Mouse (Mus musculus): Measurements from ENCODE around the gene Myo9b.

Myo9b gene

DNA sequence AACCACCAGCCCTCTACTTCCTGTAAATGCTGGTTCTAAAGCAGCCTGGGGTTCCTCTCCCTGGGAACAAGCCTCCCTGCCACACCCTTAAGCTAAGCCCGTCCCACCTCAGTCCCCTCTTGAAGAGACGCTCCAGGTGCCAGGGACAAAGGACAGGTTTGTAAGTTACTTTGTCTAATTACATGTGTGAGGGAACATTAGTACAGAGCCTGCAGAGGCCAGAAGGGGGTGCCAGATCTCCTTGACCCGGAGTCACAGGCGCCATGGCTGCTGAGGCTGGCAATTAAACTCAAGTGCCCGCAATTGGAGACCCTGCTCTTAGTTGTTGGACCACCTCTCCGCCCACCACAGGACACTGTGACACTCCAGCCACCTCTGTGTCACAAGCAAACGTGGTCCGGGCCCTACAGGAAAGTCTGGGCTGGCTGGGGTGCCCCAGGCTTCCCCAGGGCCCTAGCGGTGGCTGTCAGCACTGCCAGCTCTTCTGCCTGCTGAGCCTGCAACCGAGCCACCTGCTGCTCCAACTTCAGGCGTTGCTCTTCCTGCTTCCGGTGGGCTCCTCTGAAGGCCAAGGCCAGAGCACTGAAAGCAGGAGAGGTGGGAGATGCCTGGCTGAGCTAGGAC is 112.8 kb downstream of the Myo9b start:
- no peak for DNase-seq (ENCODE audit: low spot score in 2 of 2)

DNA sequence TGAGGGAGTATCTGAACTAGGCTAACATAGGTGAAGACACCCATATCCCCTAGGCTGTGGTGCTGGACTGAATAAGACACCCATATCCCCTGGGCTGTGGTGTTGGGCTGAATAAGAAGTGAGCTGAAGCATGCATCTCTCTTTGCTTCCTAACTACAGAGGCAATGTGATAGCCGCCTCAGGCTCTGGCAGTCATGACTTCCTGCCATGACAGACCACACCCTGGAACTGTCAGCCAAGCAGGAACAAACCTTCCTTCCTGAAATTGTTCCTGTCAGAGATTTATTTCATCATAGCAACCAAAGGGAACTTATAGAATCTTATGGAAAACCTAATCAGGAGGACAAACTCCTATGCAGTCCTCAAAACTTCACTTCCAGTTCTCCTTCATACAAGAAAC is 115.8 kb downstream of the Myo9b start:
- no peak for DNase-seq (ENCODE audit: low spot score in 2 of 2)

DNA sequence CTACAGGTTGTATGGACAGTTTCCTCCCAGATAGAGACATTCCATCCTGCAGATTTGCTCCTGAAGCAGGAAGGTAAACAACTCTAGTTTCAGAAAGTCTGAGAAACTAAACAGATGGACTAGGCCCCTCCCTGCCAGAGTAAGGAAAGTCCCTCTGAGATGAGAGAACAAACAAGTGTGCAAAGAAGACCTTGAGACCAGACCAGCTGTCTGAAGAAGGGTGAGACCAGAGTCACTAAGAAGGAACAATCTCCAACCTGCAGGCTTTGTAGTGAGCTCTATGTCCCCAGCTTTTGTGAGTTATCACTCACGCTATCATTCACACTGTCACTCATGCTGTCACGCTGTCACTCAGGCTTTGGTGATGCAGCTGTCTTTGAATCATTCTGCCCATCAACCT is 119.2 kb downstream of the Myo9b start:
- DNase-seq (ENCODE audit: low spot score in 2 of 2): no peak

DNA sequence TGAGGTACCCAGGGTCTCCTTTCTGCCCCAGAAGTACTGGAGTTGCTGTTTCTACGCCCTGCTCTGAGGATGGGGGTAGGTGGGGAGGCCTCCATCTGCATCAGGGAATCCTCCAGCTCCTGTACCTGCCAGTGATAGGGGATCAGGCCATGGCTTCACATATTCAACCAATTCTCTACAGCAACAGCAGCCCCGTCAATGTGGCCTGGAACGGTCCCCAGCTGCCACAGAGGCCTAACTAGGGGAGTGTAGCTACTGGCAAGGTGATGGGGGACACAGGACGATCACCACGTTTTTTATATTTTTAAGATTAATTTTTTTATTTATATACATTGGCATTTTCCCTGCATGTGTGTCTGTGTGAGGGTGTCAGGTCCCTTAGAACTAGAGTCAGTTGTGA is 119.9 kb downstream of the Myo9b start:
- DNase-seq (ENCODE audit: low spot score in 2 of 2): no peak

DNA sequence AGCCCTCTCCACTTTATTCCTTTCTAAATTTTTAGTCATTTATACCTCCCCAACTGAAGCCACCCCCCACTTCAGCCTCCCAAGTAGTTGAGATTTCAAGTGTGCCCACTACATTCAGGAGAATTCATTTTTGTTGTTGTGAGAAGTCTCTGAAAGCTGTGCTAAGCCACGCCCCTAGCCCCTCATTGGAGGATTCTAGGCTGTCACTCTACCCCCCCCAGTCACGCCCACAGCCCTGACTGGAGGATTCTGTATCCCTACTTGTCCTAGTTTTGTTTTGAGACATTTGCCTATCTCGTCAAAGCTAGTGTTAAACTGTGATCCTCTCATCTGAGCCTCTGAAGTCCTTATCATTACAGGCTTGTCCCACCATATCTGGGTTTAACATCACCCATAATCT is 120.4 kb downstream of the Myo9b start:
- no peak for DNase-seq (ENCODE audit: low spot score in 2 of 2)

DNA sequence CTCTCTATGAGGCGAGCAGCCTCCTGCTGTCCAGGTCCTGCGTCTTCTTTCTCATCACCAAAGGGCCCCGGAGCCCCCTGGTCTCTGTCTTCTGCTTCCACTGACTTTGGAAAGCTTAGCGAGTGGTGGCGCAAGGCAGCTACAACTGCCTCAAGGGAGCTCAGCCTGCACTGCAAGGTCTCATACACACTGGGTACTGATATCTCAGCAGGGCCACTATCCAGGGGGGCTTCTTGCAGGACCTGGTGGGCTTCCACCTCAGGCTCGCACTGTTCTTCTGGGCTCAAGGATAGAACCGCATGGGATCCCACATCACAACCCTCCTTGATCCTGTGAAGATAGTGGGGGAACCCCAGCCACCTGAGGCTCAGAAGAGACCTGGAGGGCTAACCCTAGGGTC is 122.0 kb downstream of the Myo9b start:
- DNase-seq (ENCODE audit: low spot score in 2 of 2): no peak

DNA sequence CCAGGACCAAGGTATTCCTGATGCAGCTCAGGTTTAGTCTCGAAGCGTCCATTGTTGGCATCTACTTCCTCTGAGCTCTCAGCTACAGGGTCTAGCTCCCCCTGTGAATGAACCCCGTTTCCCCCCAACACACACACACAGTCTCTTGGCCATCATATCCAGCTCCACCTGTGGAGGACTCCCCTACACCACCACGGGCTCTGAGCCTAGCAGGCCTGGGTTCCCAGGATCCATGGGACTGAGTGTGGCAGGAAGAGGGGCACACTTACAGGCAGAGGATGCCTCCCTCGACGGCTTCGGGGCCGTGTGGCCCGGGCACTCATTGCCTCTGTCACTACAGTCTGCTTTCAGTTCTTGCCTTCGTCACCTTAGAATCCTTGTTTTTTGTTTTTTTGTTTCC is 122.6 kb downstream of the Myo9b start:
- no peak for DNase-seq (ENCODE audit: low spot score in 2 of 2)

DNA sequence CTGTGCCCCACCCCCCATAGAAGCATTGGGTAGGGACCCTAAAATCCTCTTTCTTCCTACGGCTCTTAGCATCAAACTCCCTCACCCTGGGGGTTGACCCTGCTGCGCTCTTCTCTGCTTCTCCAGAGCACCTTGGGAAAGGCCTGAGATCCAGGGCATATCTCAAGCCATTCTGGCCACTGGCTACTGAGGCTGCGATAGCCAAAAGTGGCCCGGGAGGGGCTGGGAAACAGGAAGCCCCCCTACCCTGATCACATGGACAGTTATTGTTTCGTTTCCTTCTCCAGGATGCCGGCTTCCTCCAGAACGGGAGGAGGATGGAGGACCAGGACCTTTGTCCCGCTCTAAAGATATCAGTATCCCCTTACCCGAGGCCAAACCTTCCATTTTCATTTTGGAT is 123.1 kb downstream of the Myo9b start, which contains the start of gene Ushbp1:
Ushbp1 (minus strand) TSS at position 174 of the 400 bp plus-strand sequence.
- DNase-seq (ENCODE audit: low spot score in 2 of 2): no peak

DNA sequence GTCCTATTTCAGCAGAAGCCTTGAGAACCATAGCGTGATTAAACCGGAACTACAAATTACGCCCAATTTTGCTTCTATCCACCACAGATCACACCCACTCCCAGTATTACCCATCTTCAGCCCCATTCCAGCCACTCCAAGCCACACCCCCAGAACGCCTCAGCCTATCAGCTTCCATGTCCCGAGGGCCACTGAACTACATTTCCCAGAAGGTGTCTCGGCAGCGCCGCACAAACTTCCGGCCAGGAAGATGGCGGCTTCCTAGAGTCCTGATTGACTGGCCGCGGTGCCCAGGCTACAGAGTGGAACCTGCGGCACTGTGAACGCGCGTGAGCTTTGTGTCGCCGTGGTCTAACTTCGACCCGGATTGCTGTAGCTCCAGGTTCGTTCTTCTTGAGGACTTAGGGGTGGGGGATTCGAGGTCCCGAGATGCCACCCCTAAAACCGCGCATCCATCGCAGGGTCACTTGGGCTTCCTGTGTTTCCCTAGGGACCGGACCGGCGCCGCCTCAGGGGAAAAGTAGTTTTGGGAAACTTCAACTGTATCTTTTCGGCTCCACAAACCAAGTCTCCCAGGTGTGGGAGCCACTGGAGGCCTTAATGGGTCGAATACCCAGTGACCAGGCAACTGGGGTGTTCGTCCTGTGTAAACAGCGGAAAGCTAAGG is 124.3 kb downstream of the Myo9b start, which contains the start of gene Babam1:
Babam1 (plus strand) TSS at position 223 of the 667 bp plus-strand sequence.
- DNase-seq (ENCODE audit: low spot score in 2 of 2): peak; percentile 85 to 93

DNA sequence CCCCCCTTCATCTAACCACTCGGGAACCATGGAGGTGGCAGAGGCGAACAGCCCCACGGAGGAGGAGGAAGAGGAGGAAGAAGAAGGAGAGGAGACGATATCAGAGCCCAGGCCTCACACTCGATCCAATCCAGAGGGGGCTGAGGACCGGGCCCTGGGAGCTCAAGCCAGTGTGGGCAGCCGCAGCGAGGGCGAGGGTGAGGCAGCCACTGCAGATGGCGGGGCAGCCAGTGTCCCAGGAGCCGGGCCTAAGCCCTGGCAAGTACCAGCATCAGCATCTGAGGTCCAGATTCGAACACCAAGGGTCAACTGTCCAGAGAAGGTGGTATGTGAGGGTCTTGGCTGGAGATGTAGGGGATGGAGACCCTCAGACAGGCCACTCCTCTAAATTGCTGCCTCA is 125.2 kb downstream of the Myo9b start:
- DNase-seq (ENCODE audit: low spot score in 2 of 2): no peak

DNA sequence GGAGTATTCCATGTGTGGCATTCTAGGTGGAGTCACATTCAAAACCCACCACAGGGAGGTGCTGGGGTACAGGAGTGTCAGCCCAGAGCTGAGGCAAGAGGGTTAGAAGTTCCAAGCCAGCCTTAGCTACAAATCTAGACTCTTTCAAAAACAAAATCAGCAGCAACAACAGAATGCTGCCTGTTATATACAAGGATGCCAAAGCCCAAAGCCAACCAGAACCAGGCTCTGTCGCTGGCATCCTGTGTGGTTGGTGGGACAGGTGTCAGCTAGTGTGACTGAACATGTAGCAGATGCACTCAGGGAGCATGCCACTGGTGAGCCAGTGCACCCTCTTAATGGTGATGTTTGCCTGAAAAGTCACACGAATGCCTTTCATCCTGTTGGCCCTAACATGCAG is 128.3 kb downstream of the Myo9b start:
- no peak for DNase-seq (ENCODE audit: low spot score in 2 of 2)

DNA sequence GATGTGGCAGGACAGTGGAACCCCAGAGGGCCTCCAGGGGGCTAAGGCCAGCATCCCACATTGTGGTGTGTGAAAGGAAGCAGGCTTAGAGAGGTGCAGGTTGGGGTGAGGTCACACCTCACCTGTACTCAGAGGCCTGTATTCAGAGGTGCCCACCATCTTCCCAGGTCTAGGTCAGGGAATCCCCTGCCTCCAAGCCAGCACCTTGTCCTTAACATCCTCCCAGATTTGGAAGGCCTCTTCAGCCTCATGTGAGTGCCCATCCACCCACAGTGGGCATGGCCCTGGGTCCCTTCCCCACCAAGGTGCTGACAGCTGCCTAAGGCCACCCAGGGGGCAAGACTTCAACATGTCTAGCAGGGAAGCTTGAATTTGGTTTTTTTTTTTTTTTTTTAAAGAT is 128.9 kb downstream of the Myo9b start:
- DNase-seq (ENCODE audit: low spot score in 2 of 2): no peak

DNA sequence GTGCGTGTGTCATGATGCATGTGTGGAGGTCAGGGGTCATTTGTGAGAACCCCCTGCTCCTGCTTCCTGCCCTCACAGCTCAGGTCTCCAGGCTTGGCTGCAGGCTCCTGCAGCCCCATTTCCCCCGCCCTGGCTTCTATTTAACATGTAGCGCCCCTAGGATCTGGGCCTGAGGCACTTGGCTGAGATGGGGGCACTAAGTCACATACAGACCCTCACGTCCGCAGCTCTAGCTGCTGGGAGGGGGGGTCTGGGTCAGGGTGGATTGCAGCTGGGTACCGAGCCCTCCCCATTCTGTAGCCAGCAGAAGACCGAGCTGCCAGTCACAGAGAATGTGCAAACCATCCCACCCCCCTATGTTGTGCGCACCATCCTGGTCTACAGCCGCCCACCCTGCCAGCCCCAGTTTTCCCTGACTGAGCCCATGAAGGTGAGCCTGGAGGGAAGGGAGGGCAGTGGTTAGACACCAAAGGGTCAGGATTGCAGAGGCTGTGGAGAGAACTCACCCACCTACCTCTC is 130.0 kb downstream of the Myo9b start:
- DNase-seq (ENCODE audit: low spot score in 2 of 2): no peak

DNA sequence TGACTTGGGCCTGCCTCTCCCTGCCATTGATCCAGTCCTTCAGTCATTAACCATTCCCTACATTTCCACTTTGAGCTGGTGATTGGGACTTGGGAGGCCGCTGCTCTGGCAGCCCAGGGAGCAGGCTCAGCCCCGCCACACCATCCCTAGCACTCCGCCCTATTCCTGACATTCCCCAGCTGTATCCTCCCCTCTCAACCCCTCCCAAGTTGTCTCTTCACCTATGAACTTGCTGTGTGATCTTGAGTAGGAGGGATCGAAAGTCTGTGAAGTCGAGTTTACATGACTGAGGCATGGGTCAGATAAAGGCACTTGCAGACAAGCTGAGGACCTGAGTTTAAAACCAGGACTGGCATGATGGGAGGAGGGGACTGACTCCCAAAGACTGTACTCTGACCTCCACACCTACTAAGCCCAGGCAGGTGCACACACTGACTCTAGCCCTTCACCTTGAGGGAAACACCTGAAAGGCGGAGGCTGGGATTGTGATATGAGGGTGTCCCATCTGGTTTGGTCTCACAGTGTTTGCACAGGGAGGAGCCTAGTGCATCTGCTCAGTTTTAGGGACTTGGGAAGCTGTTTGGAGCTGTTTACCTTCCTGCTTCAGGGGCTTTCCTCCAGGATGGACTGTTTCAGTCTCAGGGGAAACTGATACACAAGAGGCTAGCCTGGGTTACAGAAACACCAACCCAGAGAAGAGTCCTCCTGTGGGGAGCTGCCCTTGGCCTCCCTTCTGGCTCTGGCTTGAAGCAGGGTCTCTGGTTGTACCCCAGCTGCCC is 130.8 kb downstream of the Myo9b start:
- no peak for DNase-seq (ENCODE audit: low spot score in 2 of 2)

DNA sequence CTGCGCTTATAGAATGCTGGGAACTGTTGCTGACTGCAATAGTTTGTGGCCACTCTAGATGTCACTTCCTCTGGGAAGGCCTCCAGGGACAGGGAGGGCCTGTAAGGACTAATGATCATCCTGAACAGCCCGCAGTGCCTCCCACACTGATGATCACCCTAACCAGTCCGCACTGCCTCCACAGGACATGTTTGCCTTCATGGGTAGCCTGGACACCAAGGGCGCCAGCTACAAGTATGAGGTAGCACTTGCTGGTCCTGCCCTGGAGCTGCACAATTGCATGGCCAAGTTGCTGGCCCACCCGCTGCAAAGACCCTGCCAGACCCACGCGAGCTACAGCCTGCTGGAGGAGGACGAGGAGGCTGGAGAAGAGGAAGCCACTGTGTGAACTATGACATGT is 131.5 kb downstream of the Myo9b start:
- no peak for DNase-seq (ENCODE audit: low spot score in 2 of 2)

DNA sequence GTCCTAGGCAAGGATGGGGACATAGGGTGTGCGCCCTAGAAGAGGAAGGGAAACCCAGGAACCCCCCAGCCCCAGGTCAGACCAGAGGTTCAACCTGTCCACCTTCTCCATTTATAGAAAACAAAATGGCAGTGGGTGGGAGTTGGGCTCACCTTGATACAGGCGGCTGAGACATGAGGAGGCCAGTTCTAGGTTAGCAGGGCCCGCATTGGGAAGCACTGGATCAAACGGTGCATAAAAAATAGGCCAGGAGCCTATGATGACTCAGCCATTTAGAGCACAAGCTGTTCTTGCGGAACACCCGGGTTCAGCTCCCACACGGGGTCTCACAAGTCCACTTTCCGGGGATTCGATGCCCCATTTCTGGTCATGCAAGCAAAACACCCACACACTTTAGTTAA is 132.4 kb downstream of the Myo9b start:
- DNase-seq (ENCODE audit: low spot score in 2 of 2): no peak

DNA sequence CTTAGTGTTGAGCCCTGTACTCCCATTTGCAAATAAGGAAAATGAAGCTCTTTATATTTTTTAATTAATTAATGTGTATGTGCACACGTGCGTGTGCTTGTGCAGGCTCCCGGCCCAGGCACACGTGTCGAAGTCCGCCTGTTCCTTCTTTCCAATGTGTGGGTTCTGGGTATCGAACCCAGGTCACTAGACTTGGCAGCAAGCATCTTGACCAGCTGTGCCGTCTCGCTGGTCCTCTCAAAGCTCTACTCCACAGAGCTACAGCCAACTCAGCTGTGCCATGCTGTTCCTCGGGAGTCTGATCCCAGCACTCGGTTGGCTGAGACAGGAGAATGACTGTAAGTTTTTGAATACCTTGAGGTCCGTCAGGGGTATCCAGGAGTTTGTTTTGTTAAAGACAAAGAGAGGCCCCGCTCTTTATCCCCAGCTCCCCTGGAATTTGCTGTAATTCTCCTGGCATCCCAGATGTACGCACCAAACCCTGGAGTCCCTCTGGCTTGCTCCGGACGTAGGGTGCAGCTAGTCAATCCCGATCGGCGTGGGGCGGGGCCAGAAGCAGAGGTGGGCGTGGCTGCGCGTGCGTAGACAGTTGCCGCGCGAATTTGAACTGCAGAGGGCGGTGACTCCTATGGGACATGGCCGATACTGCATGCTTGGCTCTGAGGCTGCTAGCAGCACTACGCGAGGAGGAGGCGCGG is 133.0 kb downstream of the Myo9b start, which contains the start of gene Ankle1:
Ankle1 (plus strand) TSS at position 610 of the 698 bp plus-strand sequence.
- peak; percentile 98 for DNase-seq (ENCODE audit: low spot score in 2 of 2)

DNA sequence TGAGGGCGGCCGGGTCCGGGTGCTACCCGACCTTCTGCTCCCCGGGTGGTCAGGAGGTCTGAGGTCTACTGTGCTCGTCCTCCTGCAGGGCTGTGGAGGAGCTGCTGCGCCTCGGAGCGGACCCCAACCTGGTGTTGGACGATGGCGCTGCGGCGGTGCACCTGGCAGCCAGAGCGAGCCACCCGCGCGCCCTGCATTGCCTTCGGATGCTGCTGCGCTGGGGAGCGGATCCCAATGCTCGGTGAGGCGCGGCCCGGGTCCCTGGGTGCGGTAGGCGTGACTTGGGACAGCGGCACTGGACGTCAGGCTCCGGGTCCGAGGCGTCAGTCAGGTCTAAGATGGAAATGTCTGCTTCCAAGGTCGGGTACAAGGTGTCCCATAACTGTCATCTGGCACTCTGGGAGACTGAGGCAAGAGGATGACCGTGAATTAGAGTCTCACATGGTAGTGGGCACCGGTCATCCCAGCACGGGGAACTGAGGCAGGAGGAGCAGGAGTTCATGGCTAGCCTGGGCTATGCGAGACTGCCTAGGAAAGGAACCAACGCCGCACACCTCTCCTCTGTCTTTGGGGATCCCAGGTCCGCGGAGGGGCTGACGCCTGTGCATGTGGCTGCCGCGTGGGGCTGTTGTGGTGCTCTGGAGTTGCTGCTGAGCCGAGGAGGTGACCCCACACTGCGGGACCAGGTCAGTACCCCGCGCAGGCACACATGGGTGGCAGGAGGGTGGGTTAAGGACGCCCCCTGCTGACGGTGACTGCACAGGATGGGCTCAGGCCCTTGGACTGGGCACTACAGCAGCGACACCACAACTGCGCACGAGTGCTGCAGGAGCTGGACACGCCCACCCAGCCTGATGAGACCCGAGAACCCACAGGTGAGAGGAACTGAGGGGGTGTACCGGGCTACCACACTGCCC is 133.8 kb downstream of the Myo9b start:
- peak in 1 of 2 experiments; percentile 61 for DNase-seq (ENCODE audit: low spot score in 2 of 2)

DNA sequence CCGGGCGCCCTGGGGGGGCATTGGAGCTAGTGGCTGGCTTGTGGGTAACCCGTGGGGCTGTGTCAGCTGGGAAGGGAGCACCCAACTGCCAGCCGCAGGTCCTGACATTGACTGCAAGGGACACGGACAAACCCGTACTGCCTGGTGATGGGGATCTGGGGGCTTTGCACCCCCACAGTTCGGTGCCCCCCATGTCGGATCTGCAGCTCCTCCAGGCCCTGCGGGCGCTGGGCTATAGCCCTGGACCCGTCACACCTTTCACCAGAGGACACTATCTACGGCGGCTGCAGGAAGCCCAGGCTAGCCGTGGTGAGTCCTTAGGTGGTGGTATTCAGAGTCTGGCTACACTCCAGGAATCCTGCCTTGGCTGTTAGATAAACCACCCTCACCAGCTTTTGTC is 134.9 kb downstream of the Myo9b start:
- DNase-seq (ENCODE audit: low spot score in 2 of 2): no peak

DNA sequence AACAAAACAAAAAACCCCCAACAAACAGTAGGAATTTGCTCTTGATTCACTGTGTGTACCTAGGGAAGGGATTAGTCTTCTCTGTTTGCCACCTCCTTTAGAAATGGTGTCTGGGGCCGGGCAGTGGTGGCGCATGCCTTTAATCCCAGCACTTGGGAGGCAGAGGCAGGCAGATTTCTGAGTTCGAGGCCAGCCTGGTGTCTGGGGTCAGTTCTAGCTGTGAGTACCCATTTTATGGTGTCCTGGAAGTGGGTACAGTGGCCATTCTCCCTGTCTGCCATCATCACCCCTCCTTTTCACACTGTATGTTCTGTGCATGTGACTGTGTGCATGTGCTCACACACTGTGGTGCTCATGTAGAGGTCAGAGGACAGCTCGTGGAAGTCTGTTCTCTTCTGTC is 135.7 kb downstream of the Myo9b start:
- DNase-seq (ENCODE audit: low spot score in 2 of 2): no peak
